Mouse (Mus musculus) CD4-positive, CD25-positive, alpha-beta regulatory T cell, adult 2 months (primary cell): ENCODE results near the gene Erp29.
"Not testable (repeated sequence)": the region's sequence is repeated elsewhere in the genome, so short reads cannot be mapped to it uniquely, and the experiment has no call there.

Source experiments
- DNase-seq: peaks from one replicate; pipeline ENCODE4 v3.0.0-alpha.2; 2012; ENCODE audit warnings: low read depth, low spot score

Gene Erp29

GRCm38 (mm10) chr5:121452026-121452869, at the start of gene Erp29:
TSS of gene Erp29 (minus strand) at chr5:121452506.
- peak; percentile 99 for DNase-seq

GRCm38 (mm10) chr5:121501424-121501996, 49.2 kb upstream of the Erp29 start:
- not testable (repeated sequence) for DNase-seq

- DNase-seq: no peak
Measured at GRCm38 (mm10) chr5:121500719-121501118, 48.4 kb upstream of the Erp29 start.

- DNase-seq: no peak
Measured at GRCm38 (mm10) chr5:121493305-121493704, 41.0 kb upstream of the Erp29 start.

- no peak for DNase-seq
Measured at GRCm38 (mm10) chr5:121484801-121485200, 32.5 kb upstream of the Erp29 start.

- peak; percentile 80 for DNase-seq
Measured at GRCm38 (mm10) chr5:121477680-121478079, 25.4 kb upstream of the Erp29 start.

GRCm38 (mm10) chr5:121476040-121476439, 23.7 kb upstream of the Erp29 start:
- no peak for DNase-seq

GRCm38 (mm10) chr5:121474610-121475009, 22.3 kb upstream of the Erp29 start:
- DNase-seq: no peak

GRCm38 (mm10) chr5:121472411-121472810, 20.1 kb upstream of the Erp29 start:
- DNase-seq: no peak

- no peak for DNase-seq
Measured at GRCm38 (mm10) chr5:121469566-121469965, 17.3 kb upstream of the Erp29 start.

- DNase-seq: no peak
Measured at GRCm38 (mm10) chr5:121463601-121464250, 11.4 kb upstream of the Erp29 start.

- no peak for DNase-seq
Measured at GRCm38 (mm10) chr5:121462967-121463366, 10.7 kb upstream of the Erp29 start.

- no peak for DNase-seq
Measured at GRCm38 (mm10) chr5:121462171-121462502, 9.8 kb upstream of the Erp29 start.

GRCm38 (mm10) chr5:121461339-121462170, 9.2 kb upstream of the Erp29 start:
- no peak for DNase-seq

- DNase-seq: no peak
Measured at GRCm38 (mm10) chr5:121455510-121456265, 3.4 kb upstream of the Erp29 start.

GRCm38 (mm10) chr5:121454503-121454782, 2.1 kb upstream of the Erp29 start:
- no peak for DNase-seq

GRCm38 (mm10) chr5:121453743-121454502, 1.6 kb upstream of the Erp29 start:
- no peak for DNase-seq

- no peak for DNase-seq
Measured at GRCm38 (mm10) chr5:121452906-121453305, 600 bp upstream of the Erp29 start.

GRCm38 (mm10) chr5:121451644-121452025, 671 bp downstream of the Erp29 start, which contains the start of gene Tmem116:
TSS of gene Tmem116 (plus strand) at chr5:121451893.
- DNase-seq: peak; percentile 53

- DNase-seq: peak; percentile 15
Measured at GRCm38 (mm10) chr5:121451203-121451602, 1.1 kb downstream of the Erp29 start.

- no peak for DNase-seq
Measured at GRCm38 (mm10) chr5:121450476-121450875, 1.8 kb downstream of the Erp29 start.
